Mouse (Mus musculus) embryonic fibroblast, embryonic 13.5 days (primary cell): ENCODE measurements around the gene Zkscan1.

Experiments used
- CTCF ChIP-seq: IDR thresholded peaks from 2 replicates; pipeline ENCODE4 v1.5.1; 2011; ENCODE audit warnings: mild to moderate bottlenecking, control low read depth, low read length, moderate library complexity, borderline replicate concordance; ENCODE audit not compliant: insufficient read depth
- POLR2A ChIP-seq: IDR thresholded peaks from 2 replicates; pipeline ENCODE4 v1.6.1; 2011; ENCODE audit warnings: low read depth, mild to moderate bottlenecking, control low read depth, low read length, moderate library complexity

DNA sequence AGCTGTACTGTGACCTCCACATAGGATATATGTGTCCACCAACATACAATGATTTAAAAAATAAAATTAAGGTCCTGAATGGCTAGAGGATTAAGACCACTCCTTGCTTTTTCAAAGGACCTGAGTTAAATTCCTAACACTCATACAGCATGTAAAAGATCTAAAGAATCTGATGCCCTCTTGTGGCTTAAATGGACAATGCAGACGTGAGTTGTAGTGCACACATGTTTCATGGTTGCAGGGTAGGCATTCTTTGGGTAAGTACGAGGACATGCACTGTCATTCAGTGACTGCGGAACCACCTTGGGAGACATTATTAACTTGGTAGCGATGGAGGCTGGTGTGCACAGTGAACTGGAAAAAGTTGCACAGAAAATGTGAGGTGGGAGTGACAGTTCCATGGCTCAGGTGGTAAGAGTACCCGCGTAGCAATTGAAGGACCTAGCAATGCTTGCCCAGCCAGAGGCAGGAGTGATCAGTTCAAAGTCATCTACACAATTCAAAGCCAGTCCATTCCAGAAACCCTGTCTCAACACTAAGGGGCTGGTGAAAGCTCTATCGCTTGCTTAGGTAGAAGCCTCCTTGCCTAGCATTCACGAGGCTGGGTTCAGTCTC lies 53.2 kb downstream of the Zkscan1 start:
- no peak for TF ChIP-seq POLR2A
- TF ChIP-seq CTCF, result peak; percentile 19; the same call in 1 of the 2 replicates
